Mouse (Mus musculus) limb, embryonic 13.5 days (tissue): ENCODE measurements around the gene Spint3. TPM values are rescaled to one million over a fixed set of nuclear protein-coding genes. Genes with fewer than 3 reads are reported as not detected.
"Not testable (repeated sequence)": the region's sequence is repeated elsewhere in the genome, so short reads cannot be mapped to it uniquely, and the experiment has no call there.

Experiments used
- ATAC-seq: fragments of 200-750 bp; cut with Nextera tagmentation; 2 replicates; pipeline ENCODE4 v1.8.0; 2017; ENCODE audit warnings: low read depth, moderate number of reproducible peaks, moderate TSS enrichment; ENCODE audit not compliant: low FRiP score
- H3K27ac ChIP-seq: fragments of 300-500 bp; sonication (generic); 2 replicates; pipeline ENCODE4 v1.5.1; 2015; ENCODE audit warnings: inconsistent platforms, mild to moderate bottlenecking, moderate library complexity
- H3K27me3 ChIP-seq: fragments of 300-500 bp; sonication (generic); 2 replicates; pipeline ENCODE4 v1.6.1; 2015; ENCODE audit warnings: mild to moderate bottlenecking, inconsistent platforms
- H3K36me3 ChIP-seq: fragments of 300-500 bp; sonication (generic); 2 replicates; pipeline ENCODE4 v1.6.1; 2015; ENCODE audit warnings: inconsistent platforms, mild to moderate bottlenecking, moderate library complexity
- H3K4me1 ChIP-seq: fragments of 300-500 bp; sonication (generic); 2 replicates; pipeline ENCODE4 v1.6.1; 2015; ENCODE audit warnings: inconsistent platforms
- H3K4me2 ChIP-seq: fragments of 300-500 bp; sonication (generic); replicated peaks from 2 replicates; pipeline ENCODE4 v1.6.1; 2015; ENCODE audit warnings: inconsistent platforms, mild to moderate bottlenecking, moderate library complexity
- H3K4me3 ChIP-seq: fragments of 300-500 bp; sonication (generic); 2 replicates; pipeline ENCODE4 v1.5.1; 2015; ENCODE audit warnings: moderate library complexity, mild to moderate bottlenecking, inconsistent platforms
- H3K9ac ChIP-seq: fragments of 300-500 bp; sonication (generic); 2 replicates; pipeline ENCODE4 v1.6.1; 2015; ENCODE audit warnings: mild to moderate bottlenecking, inconsistent platforms
- H3K9me3 ChIP-seq: fragments of 300-500 bp; sonication (generic); 2 replicates; pipeline ENCODE4 v1.6.1; 2016; ENCODE audit warnings: inconsistent platforms
- WGBS: fragments of 180-500 bp; shearing (Covaris S2); methylation state at CpG from one replicate; pipeline ENCODE4 v1.1.7; 2015; 5-methylcytosine and 5-hydroxymethylcytosine counted together
- polyA plus RNA-seq: library from polyadenylated mRNA; unstranded; fragments of >200 nt; fragmentation: Nextera tagmentation; extraction: Ambion mirVana; gene quantifications from 2 replicates; pipeline ENCODE4 v1.2.1, GENCODE M21; 2015

Spint3 gene
- not detected in 2 replicates for polyA plus RNA-seq

- not testable (repeated sequence) for ATAC-seq, H3K4me3 ChIP-seq, H3K9me3 ChIP-seq, H3K4me1 ChIP-seq, H3K27me3 ChIP-seq, H3K27ac ChIP-seq, H3K9ac ChIP-seq, H3K4me2 ChIP-seq, H3K36me3 ChIP-seq
- 81% methylated on average over 6 of the region's 6 CpGs for WGBS
Measured at GRCm38 (mm10) chr2:164573359-164573758, at the start of gene Spint3. Gene Spint3 (minus strand): TSS chr2:164573459.

- Histone ChIP-seq H3K36me3 (no peaks in the 10 kb centered on the region), H3K27ac (no peak overlapping the region), H3K4me1 (no peaks in the 10 kb centered on the region), H3K27me3 (no peaks in the 10 kb centered on the region), H3K4me3 (no peak overlapping the region), H3K9me3 (no peaks in the 10 kb centered on the region), H3K4me2 (no peak overlapping the region), H3K9ac (no peak overlapping the region)
- no peak for ATAC-seq
- 79% methylated on average over 4 of the region's 4 CpGs for WGBS
Measured at GRCm38 (mm10) chr2:164621775-164622174, 48.5 kb upstream of the Spint3 start.

GRCm38 (mm10) chr2:164619050-164619449 is 45.8 kb upstream of the Spint3 start:
- Histone ChIP-seq H3K27ac (no peak overlapping the region), H3K4me3 (no peak overlapping the region), H3K27me3 (no peaks in the 10 kb centered on the region), H3K9ac (no peak overlapping the region), H3K36me3 (no peaks in the 10 kb centered on the region), H3K4me2 (no peak overlapping the region), H3K9me3 (no peaks in the 10 kb centered on the region), H3K4me1 (no peaks in the 10 kb centered on the region)
- 76% methylated on average over 5 of the region's 5 CpGs for WGBS
- no peak for ATAC-seq

- no peak; the same call in 1 of the 2 replicates for ATAC-seq
- Histone ChIP-seq H3K4me3 (no peak overlapping the region), H3K9ac (no peak overlapping the region), H3K27ac (no peak overlapping the region), H3K4me1 (no peaks in the 10 kb centered on the region), H3K36me3 (no peaks in the 10 kb centered on the region), H3K27me3 (no peaks in the 10 kb centered on the region), H3K4me2 (no peak overlapping the region), H3K9me3 (no peaks in the 10 kb centered on the region)
- 89% methylated on average over 3 of the region's 3 CpGs for WGBS
Measured at GRCm38 (mm10) chr2:164615386-164615785, 42.1 kb upstream of the Spint3 start.

- ATAC-seq, H3K4me3 ChIP-seq, H3K9ac ChIP-seq, H3K27ac ChIP-seq, H3K9me3 ChIP-seq, H3K27me3 ChIP-seq, H3K4me1 ChIP-seq, H3K4me2 ChIP-seq, H3K36me3 ChIP-seq: not testable (repeated sequence)
- 61% methylated on average over 8 of the region's 8 CpGs for WGBS
Measured at GRCm38 (mm10) chr2:164613471-164613870, 40.2 kb upstream of the Spint3 start, which contains the start of the genes Wfdc6b and Wfdc8. Gene Wfdc6b (plus strand): TSS chr2:164613522. Gene Wfdc8 (minus strand): TSS chr2:164613626.

- H3K4me1 ChIP-seq: no peaks in the 10 kb centered on the region
- no peaks in the 10 kb centered on the region for H3K9me3 ChIP-seq
- H3K27ac ChIP-seq: no peak overlapping the region
- no peak overlapping the region for H3K4me3 ChIP-seq
- no peak for ATAC-seq
- WGBS: 69% methylated on average over 6 of the region's 6 CpGs
- no peak overlapping the region for H3K9ac ChIP-seq
- no peaks in the 10 kb centered on the region for H3K27me3 ChIP-seq
- H3K4me2 ChIP-seq: no peak overlapping the region
- no peaks in the 10 kb centered on the region for H3K36me3 ChIP-seq
Measured at GRCm38 (mm10) chr2:164608781-164609180, 35.5 kb upstream of the Spint3 start.

- no peaks in the 10 kb centered on the region for H3K36me3 ChIP-seq
- no peaks in the 10 kb centered on the region for H3K4me1 ChIP-seq
- H3K9ac ChIP-seq: no peak overlapping the region
- no peak overlapping the region for H3K4me3 ChIP-seq
- ATAC-seq: no peak
- WGBS: 91% methylated on average over 8 of the region's 8 CpGs
- no peak overlapping the region for H3K27ac ChIP-seq
- no peak overlapping the region for H3K4me2 ChIP-seq
- no peaks in the 10 kb centered on the region for H3K27me3 ChIP-seq
- peaks cover 7% of the 10 kb centered on the region; the same call in 1 of the 2 replicates for H3K9me3 ChIP-seq
Measured at GRCm38 (mm10) chr2:164604411-164604810, 31.2 kb upstream of the Spint3 start.

- 93% methylated on average over 3 of the region's 3 CpGs for WGBS
- ATAC-seq: no peak
- H3K9ac ChIP-seq: no peak overlapping the region
- H3K4me1 ChIP-seq: no peaks in the 10 kb centered on the region
- H3K27me3 ChIP-seq: no peaks in the 10 kb centered on the region
- peaks cover 7% of the 10 kb centered on the region; the same call in 1 of the 2 replicates for H3K9me3 ChIP-seq
- H3K4me3 ChIP-seq: no peak overlapping the region
- H3K4me2 ChIP-seq: no peak overlapping the region
- no peaks in the 10 kb centered on the region for H3K36me3 ChIP-seq
- no peak overlapping the region for H3K27ac ChIP-seq
Measured at GRCm38 (mm10) chr2:164603482-164603881, 30.2 kb upstream of the Spint3 start.

- H3K4me2 ChIP-seq: no peak overlapping the region
- H3K27ac ChIP-seq: no peak overlapping the region
- H3K9ac ChIP-seq: no peak overlapping the region
- WGBS: 75% methylated on average over 3 of the region's 3 CpGs
- H3K9me3 ChIP-seq: peaks cover 7% of the 10 kb centered on the region; the same call in 1 of the 2 replicates
- H3K4me3 ChIP-seq: no peak overlapping the region
- H3K27me3 ChIP-seq: no peaks in the 10 kb centered on the region
- H3K4me1 ChIP-seq: no peaks in the 10 kb centered on the region
- no peak for ATAC-seq
- no peaks in the 10 kb centered on the region for H3K36me3 ChIP-seq
Measured at GRCm38 (mm10) chr2:164600179-164600578, 26.9 kb upstream of the Spint3 start.

GRCm38 (mm10) chr2:164593494-164593893 is 20.2 kb upstream of the Spint3 start, which contains the start of gene Eppin:
Gene Eppin (minus strand): TSS chr2:164593594.
- H3K27me3 ChIP-seq: no peaks in the 10 kb centered on the region
- H3K27ac ChIP-seq: no peak within 1 kb of the TSS
- H3K4me1 ChIP-seq: no peaks in the 10 kb centered on the region
- H3K4me2 ChIP-seq: no peak within 1 kb of the TSS
- 83% methylated on average over 4 of the region's 4 CpGs for WGBS
- no peak within 1 kb of the TSS for H3K9ac ChIP-seq
- H3K36me3 ChIP-seq: no peaks in the 10 kb centered on the region
- no peak within 1 kb of the TSS for H3K4me3 ChIP-seq
- ATAC-seq: no peak
- H3K9me3 ChIP-seq: no peaks in the 10 kb centered on the region

GRCm38 (mm10) chr2:164592014-164592413 is 18.8 kb upstream of the Spint3 start:
- Histone ChIP-seq H3K4me2 (no peak overlapping the region), H3K4me3 (no peak overlapping the region), H3K9ac (no peak overlapping the region), H3K4me1 (no peaks in the 10 kb centered on the region), H3K27ac (no peak overlapping the region), H3K27me3 (no peaks in the 10 kb centered on the region), H3K36me3 (no peaks in the 10 kb centered on the region), H3K9me3 (no peaks in the 10 kb centered on the region)
- ATAC-seq: no peak; the same call in 1 of the 2 replicates
- WGBS: 7% methylated on average over 4 of the region's 4 CpGs

- not testable (repeated sequence) for H3K27me3 ChIP-seq, H3K4me1 ChIP-seq, H3K36me3 ChIP-seq, H3K9me3 ChIP-seq, ATAC-seq, H3K9ac ChIP-seq, H3K4me3 ChIP-seq, H3K4me2 ChIP-seq, H3K27ac ChIP-seq
- 57% methylated on average over 13 of the region's 13 CpGs for WGBS
Measured at GRCm38 (mm10) chr2:164585025-164585725, 11.9 kb upstream of the Spint3 start, which contains the start of gene Wfdc6a. Gene Wfdc6a (minus strand): TSS chr2:164585447.

GRCm38 (mm10) chr2:164567460-164567859 is 5.8 kb downstream of the Spint3 start:
- no peak for ATAC-seq
- H3K4me2 ChIP-seq: no peak overlapping the region
- H3K4me1 ChIP-seq: peaks cover 23% of the 10 kb centered on the region
- H3K9me3 ChIP-seq: no peaks in the 10 kb centered on the region
- H3K9ac ChIP-seq: no peak overlapping the region
- 91% methylated on average over 5 of the region's 5 CpGs for WGBS
- H3K27ac ChIP-seq: no peak overlapping the region
- H3K4me3 ChIP-seq: no peak overlapping the region
- H3K27me3 ChIP-seq: peaks cover under 1% of the 10 kb centered on the region
- peaks cover 14% of the 10 kb centered on the region for H3K36me3 ChIP-seq
